Mouse (Mus musculus) erythroid progenitor cell, adult 5-6 weeks (primary cell): ENCODE measurements around the gene Tmem88. TPM values are rescaled to one million over a fixed set of nuclear protein-coding genes. Genes with fewer than 3 reads are reported as not detected.
A peak's percentile ranks its signal among the peaks of the same experiment; 100 is the strongest.

ENCODE experiments used
- ATAC-seq: replicated peaks from 2 replicates; pipeline ENCODE4 v1.8.0; 2016; ENCODE audit warnings: moderate number of reproducible peaks, mild to moderate bottlenecking, moderate TSS enrichment, inconsistent platforms; ENCODE audit not compliant: poor library complexity, low FRiP score, severe bottlenecking
- total RNA-seq, 2 experiments: library from RNA; stranded (forward) in 1 of 2; stranded (reverse) in 1 of 2; fragments of 150-400 nt in 1 of 2; fragments of 186-747, 209-891 nt in 1 of 2; gene quantifications; 2 replicates each; pipeline versions ENCODE4 v1.2.3 to v1.2.4; 2015 to 2017; ENCODE audit warnings: low replicate concordance in 2 of 2

Tmem88 gene
- total RNA-seq, 2 experiments from 2014 or later, result not detected

DNA sequence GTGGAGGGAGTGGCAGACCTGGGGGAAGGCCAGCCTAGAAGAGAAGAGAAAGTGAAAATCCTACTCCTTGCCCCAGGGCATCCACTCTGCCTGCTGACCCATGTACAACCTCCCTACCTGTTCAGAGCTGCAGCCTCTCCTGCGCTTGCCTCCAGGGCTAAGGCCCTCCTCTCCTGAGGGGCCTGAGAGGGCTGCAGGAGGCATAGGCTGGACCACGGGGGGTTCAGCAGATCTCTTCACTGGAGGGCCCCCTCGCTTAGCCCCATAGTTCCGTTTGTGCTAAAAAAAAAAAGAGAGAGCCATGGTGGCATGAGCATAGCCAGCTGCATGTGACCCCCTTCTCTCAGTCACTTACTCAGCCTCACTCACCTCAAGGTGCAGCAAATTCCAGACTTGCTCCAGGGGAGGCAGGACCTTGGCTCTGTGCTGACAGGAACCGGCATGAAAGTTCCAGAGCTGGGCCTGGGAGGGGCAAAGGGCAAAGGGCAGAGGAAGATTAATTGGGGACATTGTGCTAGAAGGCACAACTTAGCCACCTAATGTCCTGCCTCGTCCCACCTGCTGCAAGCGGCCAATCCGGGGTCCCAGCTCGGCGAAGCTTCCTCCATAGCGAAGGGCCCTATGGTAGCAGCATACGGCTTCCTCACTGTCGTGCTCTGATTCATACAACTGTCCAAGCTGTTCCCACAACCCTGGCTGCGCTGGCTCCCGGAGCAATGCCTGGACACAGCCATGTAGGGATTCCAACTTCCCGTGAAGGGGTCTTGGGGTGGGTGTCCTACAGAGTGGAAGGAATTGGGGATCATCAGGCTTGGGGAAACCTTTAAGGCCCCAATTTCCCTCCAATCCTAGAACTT lies 9.1 kb upstream of the Tmem88 start:
- ATAC-seq, result no peak

DNA sequence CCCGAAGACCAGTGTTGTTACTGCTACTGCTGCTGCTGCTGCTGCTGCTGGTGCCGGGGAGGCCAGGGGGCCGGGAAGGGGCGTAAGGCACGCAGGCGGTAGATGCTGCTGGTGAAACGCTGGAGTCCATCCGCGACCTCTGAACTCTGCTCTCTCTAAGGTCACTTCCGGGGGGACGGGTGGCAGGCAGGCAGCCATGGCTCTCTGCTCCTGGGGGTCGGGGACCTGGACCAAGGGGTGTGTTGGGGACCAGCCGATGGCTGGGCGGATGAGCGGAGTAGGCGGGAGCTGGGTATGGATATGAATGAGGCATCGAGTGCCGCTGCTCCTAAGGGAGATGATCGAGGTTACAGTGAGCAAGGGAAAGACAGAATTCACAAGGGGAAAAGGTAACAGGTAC lies 8.2 kb upstream of the Tmem88 start:
- no peak for ATAC-seq

DNA sequence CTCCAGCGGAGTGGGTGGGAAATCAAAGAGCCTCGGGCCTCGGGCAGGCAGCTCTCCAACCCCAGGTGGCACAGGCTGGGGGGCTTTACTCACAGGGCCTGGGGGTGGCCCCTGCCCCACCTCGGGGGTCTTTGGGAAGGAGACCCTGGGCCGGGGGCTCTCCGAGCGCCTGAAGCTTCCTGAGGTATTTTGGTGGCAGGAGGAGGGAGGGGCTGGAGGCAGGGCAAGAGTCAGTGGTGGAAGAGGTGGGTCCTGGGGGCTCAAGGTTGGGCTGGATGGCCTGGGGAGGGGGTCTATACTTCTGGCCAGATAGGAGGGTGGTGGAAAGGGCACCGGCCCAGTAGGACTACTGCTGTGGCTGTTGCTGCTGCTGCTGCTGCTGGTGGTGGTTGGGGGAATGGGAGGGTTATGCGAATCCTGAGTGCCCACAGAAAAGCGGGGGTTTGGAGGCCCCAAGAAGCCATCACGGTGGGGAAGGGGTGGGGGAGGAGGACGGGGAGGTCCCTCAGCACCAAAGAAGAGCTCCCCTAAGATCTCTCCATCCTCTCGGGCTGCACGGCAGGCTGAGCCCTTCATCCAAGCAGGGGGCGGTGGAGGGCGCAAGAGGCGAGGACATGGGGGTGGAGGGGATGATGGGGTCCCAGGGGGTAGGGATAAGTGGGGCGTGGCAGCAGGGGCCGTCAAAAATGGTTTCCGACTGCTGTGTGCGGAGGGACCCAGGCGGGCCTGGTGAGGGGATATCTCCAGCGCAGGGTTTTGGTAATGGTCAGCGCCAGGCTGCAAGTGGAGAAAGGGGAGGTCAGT lies 7.6 kb upstream of the Tmem88 start:
- ATAC-seq, result no peak

DNA sequence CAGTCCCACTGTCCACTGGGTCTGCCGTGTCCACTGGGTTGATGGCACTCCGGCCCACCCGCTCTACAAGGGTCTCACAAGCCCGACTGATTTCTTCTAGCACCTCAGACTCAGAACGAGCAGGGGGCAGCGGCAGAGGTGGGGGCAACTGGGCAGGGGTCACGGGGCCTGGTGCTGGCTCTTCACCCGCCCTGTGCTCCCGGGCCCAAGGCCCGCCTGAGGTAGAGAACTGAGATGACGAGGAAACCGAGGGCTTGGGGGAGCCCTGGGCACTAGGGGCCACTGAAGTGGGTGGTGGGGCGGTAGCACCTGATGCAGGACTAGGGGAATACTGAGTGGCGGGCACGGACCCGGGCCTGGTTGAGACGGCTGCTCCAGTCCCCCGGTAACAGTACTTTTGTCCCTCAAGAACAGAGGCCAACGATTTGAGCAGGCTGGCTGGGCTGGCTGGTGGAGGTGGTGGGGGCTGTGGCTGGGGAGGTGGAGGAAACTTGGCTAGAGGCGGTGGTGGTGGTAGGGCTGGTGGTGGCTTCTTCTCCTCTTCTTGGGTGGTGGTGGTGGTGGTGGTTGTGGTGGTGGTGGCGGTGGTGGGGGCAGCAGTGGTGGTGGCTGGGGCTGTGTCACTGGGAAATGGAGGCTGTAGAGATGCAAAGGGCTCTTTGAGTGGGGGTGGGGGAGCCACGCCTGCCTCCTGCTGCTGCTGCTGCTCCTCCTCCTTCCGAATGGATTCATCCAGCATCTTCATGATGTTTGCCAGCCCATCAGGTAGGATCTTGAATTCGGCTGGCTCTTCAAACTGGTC lies 6.8 kb upstream of the Tmem88 start:
- ATAC-seq, result no peak

GRCm38 (mm10) chr11:69403691-69404594 lies 5.9 kb upstream of the Tmem88 start:
- no peak for ATAC-seq

DNA sequence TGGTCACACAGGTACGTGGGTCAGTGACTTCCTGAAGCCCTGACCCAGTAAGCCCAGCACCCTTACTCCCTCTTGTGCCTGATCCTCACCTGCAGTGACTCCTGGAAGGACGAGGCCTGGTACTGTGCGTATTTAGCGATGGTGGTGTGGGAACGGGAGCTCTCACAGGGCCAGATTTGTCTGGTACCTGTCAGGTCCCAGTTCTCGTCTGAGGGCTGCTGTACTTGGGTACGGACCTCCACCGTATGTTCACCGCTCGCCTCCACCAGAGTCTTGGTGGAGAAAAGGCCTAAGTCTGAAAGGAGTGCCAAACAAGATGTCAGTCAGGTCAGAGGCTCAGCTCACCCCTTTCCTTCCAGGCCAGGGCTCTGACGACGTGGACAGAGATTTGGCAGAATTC lies 4.0 kb upstream of the Tmem88 start:
- no peak for ATAC-seq

DNA sequence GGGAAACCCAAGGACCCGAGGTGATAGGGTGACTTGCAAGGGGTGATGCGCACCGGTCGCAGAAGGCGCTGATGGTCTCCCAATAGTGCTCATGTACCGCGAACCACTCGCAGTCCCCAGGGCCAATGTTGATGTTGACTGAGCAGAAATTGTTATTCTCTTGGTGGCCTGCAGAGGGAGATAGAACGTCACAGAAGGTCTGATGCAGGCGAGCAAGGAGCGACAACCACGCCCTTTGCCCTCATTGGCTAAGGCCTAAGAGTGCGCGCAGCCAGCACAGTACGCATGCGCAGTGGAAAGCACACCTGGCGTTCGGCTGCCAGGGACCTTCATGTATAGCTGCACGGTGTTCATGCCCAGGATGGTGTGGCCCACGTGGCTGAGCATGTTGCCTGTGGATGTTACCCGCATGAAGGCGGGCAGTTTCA lies 3.2 kb upstream of the Tmem88 start:
- ATAC-seq, result peak; percentile 86

- ATAC-seq, result no peak
These were observed 2.2 kb upstream of the Tmem88 start for GRCm38 (mm10) chr11:69400083-69400850.

DNA sequence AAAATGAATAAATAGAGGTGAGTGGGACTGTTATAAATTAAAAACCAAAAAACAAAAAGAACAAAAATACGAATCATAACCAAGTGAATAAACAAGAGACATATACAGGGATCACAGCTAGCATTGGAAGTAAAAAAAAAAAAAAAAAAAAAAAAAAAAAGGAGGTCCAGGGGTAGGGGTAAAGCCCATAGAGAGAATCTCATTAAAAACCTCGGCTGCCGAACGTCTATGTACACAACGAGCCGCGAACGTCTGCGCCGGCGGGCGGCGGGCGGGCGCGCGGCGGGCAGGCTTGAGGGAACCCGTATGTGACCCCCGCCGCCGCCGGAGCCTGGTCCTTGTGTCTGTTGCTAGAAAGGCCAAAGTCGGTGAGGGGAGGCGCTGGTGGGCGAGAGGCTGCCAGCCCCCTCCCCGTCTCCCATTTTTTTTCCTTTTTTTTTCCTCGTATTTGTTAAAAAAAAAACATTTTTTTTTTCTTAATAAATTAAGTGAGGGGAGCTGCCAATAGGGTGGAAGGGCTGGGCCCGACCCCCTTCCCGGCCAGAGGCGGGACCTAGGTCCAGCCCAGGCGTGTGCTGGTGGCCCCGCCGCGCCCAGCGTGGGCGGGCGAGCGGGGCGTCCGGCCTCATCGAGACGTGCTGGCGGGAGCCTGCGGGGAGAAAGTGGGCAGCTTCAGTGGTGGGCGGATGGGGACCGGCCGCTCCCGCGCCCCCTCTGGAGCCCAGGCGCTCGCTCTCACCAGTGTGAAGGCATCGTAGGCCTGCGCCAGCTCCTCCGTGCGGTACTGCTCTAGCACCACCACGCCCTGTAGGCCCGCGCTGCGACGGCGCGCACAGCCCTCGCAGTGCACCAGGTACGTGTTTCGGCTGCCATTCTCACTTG lies 1.4 kb upstream of the Tmem88 start:
- no peak for ATAC-seq

- ATAC-seq, result no peak
These were observed 609 bp upstream of the Tmem88 start for GRCm38 (mm10) chr11:69398486-69399200.

DNA sequence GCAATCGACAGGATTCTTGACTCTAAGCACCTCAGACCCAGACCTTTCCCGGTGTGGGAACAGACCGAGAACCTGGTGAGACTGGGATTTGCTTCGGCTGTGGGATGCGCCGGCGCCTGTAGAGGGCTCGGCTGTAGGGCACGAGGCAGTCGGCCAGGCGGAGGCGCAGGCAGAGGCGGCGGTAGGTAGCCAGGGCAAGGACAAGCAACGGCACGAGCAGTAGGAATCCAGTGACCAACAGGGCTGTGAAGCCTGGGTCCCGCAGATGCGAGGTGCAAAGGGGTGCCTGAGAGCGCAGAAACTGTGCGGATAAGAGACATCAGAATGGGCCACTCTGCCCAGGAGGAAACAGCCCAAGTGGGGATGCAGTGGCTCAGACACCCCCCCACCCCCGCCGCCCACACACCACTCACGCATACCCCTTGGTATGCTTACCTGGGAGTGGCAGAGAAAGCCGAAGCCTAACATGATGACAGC lies 415 bp downstream of the Tmem88 start:
- no peak for ATAC-seq

DNA sequence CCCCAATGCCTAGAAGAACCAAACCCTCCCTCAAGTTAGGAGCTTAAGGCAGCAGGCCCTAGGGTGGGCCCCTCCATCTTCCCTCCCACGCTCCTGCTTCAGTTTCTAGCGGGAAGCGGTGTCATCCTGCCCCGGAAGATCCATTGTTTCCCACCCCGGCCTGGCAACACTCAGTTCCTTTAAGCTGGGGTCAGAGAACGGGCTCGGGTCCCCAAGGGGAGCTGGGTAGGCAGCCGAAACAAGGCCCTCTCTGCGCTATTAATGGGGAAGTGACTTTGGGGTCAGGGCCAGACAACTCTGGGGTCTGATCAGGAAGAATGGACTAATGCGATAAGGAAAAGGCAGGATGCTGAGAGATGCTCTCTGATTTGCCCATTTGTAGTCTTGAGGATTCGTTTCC lies 1.3 kb downstream of the Tmem88 start:
- no peak for ATAC-seq

DNA sequence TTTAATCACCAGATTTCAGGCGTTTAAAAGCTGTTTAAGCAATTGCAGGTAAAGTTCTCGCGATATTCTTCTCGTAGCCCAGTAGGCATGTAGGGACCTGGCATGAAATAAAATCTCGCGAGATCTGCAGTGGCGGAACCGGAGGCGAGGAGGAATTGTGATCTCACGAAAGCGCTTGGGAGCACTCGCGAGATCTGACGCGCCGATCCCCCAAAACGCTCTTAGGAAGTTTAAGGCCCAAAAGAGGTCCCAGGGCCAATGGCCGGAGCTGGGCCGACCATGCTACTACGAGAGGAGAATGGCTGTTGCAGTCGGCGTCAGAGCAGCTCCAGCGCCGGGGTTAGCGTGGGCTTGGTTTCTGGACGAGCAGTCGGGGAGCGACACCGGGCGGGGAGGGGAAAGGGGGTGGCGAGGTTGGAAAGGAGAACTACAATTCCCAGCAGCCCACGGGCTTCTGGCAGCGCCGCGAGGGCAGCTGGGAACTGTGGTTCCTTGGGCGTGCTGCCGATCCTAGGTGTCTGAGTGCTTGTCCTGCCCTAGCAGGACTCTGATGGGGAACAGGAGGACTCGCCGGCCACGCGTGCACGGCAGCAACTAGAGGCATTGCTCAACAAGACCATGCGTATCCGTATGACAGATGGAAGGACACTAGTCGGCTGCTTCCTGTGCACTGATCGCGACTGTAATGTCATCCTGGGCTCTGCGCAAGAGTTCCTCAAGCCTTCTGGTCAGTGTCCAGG lies 2.2 kb downstream of the Tmem88 start:
- ATAC-seq, result peak; percentile 89

- peak; percentile 81 for ATAC-seq
These were observed 2.8 kb downstream of the Tmem88 start, which contains the start of the genes Naa38 and Cyb5d1 for GRCm38 (mm10) chr11:69395235-69395633. Gene Naa38, plus strand, starts transcription at chr11:69395487. Gene Cyb5d1, minus strand, starts transcription at chr11:69395631.

- peak; percentile 6; the same call in 1 of the 2 replicates for ATAC-seq
These were observed 3.4 kb downstream of the Tmem88 start for GRCm38 (mm10) chr11:69394591-69395167.
